Mouse (Mus musculus): ENCODE data around the gene Mgp. TPM values are rescaled to one million over a fixed set of nuclear protein-coding genes. Genes with fewer than 3 reads are reported as not detected.

Gene Mgp
- total RNA-seq, 4 experiments from 2014 or later = 260 to 429 (median 309) TPM

DNA sequence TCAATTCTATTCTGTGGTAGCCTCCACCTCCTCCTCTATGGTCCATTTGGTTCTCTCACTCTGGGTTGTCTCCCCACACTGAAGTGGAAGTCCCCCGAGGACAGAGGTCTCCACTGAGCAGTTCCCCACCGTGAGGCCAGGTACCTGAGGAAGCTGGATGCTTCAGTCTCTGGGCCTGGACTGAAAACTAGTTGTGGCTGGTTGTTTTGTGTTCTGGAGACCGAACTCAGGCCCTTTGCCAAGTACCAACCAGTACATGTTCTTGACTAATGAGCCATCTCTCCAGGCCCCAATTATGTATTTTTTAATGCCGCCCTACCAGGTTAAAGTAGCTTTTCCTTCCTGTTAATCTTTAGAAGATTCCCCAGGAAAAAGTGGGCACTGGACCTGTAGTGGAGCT is 23.3 kb downstream of the Mgp start:
- DNase-seq (ENCODE audit: low spot score) = no peak

DNA sequence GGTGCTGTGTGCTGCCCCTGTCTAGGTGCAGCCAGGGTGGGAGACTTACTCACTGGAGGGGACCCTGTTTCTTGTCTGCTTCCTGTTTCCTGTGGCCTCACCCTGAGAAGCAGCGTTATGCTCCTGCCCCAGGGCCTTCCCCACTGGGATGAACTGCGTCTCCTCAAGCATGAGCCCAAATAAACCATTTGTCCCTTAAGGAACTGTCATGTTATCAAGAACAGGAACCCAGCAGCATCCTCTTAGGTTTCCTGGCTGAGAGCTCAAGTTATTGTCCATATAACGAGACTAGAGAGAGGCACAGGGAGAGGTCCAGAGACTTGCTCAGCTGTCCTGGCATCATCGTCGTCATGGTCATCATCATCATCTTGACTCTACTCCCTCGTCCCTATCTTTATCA is 25.4 kb downstream of the Mgp start:
- no peak for DNase-seq (ENCODE audit: low spot score)

GRCm38 (mm10) chr6:136848971-136849370 is 26.7 kb downstream of the Mgp start:
- no peak for DNase-seq (ENCODE audit: low spot score)

GRCm38 (mm10) chr6:136848399-136848798 is 27.2 kb downstream of the Mgp start:
- DNase-seq (ENCODE audit: low spot score) = no peak

DNA sequence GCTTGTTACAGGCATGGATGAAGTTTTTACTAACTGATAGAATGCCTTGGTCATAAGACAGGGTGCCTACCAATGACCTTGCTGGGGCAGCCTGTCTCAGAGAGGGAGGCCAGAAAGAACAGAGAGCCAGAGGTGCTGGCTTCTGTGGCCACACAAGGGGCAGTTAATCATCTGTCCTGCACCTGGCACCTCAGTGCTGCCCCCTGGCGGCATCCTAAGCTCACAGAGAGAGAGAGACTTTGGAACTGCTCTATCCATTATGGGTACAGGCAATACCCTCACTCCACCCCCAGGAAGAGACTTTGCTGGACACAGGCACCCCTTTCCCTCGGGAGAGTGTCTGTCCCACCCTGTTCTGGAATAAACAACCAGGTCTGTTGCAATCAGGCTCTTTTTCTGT is 27.8 kb downstream of the Mgp start:
- no peak for DNase-seq (ENCODE audit: low spot score)

- no peak for DNase-seq (ENCODE audit: low spot score)
Observed at GRCm38 (mm10) chr6:136847267-136847666, 28.4 kb downstream of the Mgp start.

DNA sequence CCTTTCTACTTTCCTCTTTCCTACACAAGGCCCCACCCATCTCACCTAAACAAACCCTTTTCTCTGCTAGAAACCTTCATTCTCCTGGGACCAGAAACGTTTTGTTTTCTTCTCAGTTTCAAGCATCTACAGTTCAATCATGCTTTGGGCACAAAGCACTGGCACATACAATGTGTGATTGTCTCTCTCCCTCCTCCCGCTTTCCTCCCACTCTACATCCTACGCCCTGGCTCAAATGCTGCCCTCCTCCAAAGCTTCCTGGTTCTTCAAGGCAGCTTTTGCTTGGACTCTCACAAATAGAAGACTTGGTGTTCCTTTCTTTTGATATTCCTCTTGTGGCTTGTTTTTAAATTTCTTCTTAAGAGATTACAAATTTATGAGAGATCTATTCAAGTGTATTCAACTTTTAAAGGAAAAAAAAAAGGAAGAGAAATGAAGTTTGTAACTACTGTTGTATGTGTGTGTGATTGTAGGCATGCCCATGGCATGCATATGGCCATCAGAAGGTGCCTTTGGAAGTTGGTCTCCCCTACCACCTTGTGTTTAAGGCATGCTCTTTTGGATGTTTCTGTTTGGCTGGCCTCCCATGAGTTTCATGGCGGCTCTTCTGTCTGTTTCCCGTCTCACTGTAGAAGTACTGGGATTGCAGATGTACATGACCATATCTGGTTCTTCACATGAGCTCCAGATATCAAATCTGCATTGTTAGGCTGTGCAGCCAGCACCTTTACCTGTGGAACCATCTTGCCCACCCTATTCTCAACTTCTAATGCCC is 29.7 kb downstream of the Mgp start:
- DNase-seq (ENCODE audit: low spot score) = no peak

GRCm38 (mm10) chr6:136844903-136845302 is 30.7 kb downstream of the Mgp start:
- no peak for DNase-seq (ENCODE audit: low spot score)

DNA sequence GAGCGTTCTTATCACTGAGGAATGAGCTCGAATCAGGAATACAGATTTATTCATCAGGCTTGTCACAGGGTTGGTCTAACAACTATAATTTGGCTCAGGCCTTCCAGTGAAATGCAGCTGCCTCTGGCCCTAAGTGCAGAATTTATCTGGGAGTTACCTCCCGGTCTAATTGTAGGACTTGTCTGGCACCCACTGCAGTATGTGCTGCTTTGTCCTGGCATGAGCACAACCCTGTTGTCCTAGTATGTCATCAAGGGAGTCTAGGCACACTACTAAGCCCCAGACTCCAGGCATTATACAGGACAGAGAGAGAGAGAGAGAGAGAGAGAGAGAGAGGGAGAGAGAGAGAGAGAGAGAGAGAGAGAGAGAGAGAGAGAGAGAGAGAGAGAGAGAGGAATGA is 38.3 kb downstream of the Mgp start:
- no peak for DNase-seq (ENCODE audit: low spot score)

DNA sequence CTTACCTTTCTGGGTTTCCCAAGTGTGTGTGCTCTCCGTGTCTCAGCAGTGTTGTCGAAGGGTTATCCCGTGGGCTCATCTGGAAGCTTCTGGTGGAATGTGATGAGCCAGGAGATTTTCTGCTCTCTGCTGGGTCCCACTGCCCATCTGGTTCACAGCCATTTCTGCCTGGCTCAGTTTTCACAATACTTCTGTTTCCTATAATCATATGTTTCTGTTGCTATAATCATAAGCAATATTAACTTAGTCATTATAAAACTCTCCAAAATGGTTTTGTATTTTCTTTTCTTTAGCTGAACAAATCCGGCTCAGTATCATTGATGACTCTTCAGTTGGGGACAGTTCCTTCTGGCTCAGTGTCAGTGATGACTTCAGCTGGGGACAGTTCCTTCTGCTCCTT is 40.3 kb downstream of the Mgp start, which contains the start of gene Smco3:
Gene Smco3, minus strand, starts transcription at position 101 of the 400 bp plus-strand sequence.
- DNase-seq (ENCODE audit: low spot score) = no peak

DNA sequence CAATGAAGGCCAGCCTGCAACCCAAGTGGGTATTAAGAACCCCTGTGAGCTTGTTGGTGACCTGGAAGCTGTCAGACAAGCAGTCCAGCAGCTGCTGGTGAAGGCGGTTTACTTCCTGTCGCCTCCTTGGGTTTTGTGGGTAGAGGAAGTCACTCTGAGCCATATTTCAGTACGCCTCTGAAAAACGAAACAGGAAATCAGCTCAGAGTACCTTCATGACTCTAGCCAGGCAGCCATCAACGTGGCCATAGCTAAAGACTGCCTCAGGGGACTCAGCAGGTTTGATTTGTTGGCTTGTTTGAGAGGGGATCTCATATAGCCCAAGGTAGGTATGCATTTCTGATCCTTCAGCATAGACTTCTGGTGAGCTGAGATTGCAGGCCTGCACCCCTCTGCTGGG is 43.9 kb downstream of the Mgp start:
- no peak for DNase-seq (ENCODE audit: low spot score)

GRCm38 (mm10) chr6:136828681-136829080 is 46.9 kb downstream of the Mgp start:
- no peak for DNase-seq (ENCODE audit: low spot score)

GRCm38 (mm10) chr6:136827881-136828561 is 47.6 kb downstream of the Mgp start, which contains the start of gene Wbp11:
Wbp11 (minus strand) TSS chr6:136828233.
- DNase-seq (ENCODE audit: low spot score) = peak; percentile 99

DNA sequence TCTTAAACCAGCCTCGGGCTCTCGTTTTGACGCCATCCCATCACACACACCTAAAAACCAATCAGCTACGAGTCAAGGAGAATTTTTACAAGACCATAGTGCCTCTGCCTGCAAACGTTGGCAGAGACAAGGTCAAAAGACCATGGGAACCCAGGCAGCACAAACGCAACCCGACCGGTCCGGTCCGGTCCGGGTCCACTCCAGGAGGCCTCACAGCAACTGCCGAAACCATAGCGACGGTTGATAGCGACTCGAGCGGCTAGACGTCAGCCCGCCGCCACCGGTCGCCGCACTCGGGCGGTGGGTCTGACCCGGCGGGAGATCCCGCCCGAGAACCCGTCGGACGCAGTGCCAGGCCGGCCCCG is 48.1 kb downstream of the Mgp start, which contains the start of gene BC049715:
Gene BC049715, plus strand, starts transcription at position 111 of the 365 bp plus-strand sequence.
- no peak for DNase-seq (ENCODE audit: low spot score)

GRCm38 (mm10) chr6:136827116-136827515 is 48.5 kb downstream of the Mgp start:
- DNase-seq (ENCODE audit: low spot score) = no peak

DNA sequence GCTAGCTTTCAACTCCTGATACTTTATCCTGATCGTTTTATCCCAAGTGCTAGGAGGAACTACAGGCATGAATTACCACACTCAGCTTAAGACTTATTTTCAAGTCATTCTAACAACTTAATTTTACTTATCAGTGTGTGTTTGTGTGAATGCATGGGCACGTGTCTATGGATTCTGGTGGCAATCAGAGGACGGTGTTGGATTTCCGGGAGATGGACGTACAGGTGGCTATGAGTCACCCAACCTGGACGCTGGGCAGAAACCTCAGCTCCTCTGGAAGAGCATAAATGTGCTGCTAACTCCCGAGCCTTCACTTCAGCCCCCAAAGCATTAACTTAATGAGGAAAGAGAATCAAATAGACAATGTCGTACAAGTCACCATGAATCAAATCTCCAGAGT is 50.6 kb downstream of the Mgp start:
- DNase-seq (ENCODE audit: low spot score) = no peak

Other genes with a start within 250 kb of the Mgp start
- 10 to 100 TPM; 48.8 to 54.9 (median 52.8) TPM for gene Plbd1, start 213.9 kb downstream of the Mgp start, total RNA-seq (2022)
- gene Gucy2c, start 94.1 kb downstream of the Mgp start, total RNA-seq (2022) = not detected
- 1 to 10 TPM; 5.9 to 8.4 (median 6.9) TPM for gene Hist4h4, start 71.4 kb downstream of the Mgp start, total RNA-seq (2022)
- gene H2afj, start 67.6 kb downstream of the Mgp start, total RNA-seq (2022) = 10 to 100 TPM; 20.6 to 35.7 (median 31.6) TPM
- 1 to 10 TPM in 1 of 4 experiments, under 1 TPM in 3; 0.89 to 1.6 (median 0.94) TPM for gene BC049715, start 48.2 kb downstream of the Mgp start, total RNA-seq (2022)
- 10 to 100 TPM; 60.9 to 70.3 (median 65.5) TPM for gene Wbp11, start 47.6 kb downstream of the Mgp start, total RNA-seq (2022)
- gene Smco3, start 40.4 kb downstream of the Mgp start, total RNA-seq (2022) = not detected
- gene Art4, start 18.1 kb downstream of the Mgp start, total RNA-seq (2022) = 10 to 100 TPM; 17.9 to 24.4 (median 22.7) TPM
- under 1 TPM in 2 of 4 experiments, not detected in 2; 0.44 to 0.57 TPM for gene Erp27, start 46.4 kb upstream of the Mgp start, total RNA-seq (2022)
- under 1 TPM in 1 of 4 experiments, not detected in 3; 0.81 TPM for gene Pde6h, start 48.0 kb upstream of the Mgp start, total RNA-seq (2022)
- gene Arhgdib, start 66.1 kb upstream of the Mgp start, total RNA-seq (2022) = 10 to 100 TPM; 19.6 to 27.6 (median 22.0) TPM

All from heart, adult 8-10 months (tissue).